Mouse (Mus musculus): ENCODE data around the gene Hoxa10. TPM values are rescaled to one million over a fixed set of nuclear protein-coding genes. Genes with fewer than 3 reads are reported as not detected.

Hoxa10 gene
- polyA plus RNA-seq, 1 experiment from 2014 or later, result not detected

- no peak overlapping the region for H3K27ac ChIP-seq (ENCODE audit: low read length)
- no peak overlapping the region for H3K4me3 ChIP-seq (ENCODE audit: low read depth, low read length)
- 40% methylated on average over 2 of the region's 2 CpGs for WGBS
- H3K27me3 ChIP-seq (replicated peaks; ENCODE audit: insufficient read depth, low read length), result peaks cover 19% of the 10 kb centered on the region
- no peaks in the 10 kb centered on the region for H3K36me3 ChIP-seq (ENCODE audit: insufficient read depth, low read length)
- ATAC-seq (no peak), DNase-seq (ENCODE audit: low spot score) (no peak)
- H3K4me2 ChIP-seq (replicated peaks; ENCODE audit: low read depth, low read length), result no peak overlapping the region
- TF ChIP-seq EP300 (IDR thresholded peaks at IDR 0.05) (no peak), CTCF (IDR thresholded peaks at IDR 0.05) (no peak)
- no peak overlapping the region for H3K9ac ChIP-seq (replicated peaks; ENCODE audit: low read depth)
- 0 out of 2 replicates have a peak, but pooled peaks cover 6% of the 10 kb centered on the region for H3K4me1 ChIP-seq (ENCODE audit: insufficient read depth, low read depth, low read length)
- H3K9me3 ChIP-seq (ENCODE audit: low read length), result no peaks in the 10 kb centered on the region
Observed at GRCm38 (mm10) chr6:52182030-52182429, 58.6 kb downstream of the Hoxa10 start.

MicroRNA genes within 50 kb of the gene (microRNA counts, 519-probe panel; counts per million panel counts)
- not detected for microRNA mmu-miR-196b

Small RNA genes lying within 50 kb of the gene (microRNA-seq; reads per million reads assigned to microRNA genes)
- 9.5 reads per million, percentile 22 among the genes with 10 or more reads in this experiment for gene Mir196b

Other genes starting within 250 kb of the Hoxa10 start
- 78.5 and 82.9 TPM in 2 replicates for gene Skap2, start 228.3 kb downstream of the Hoxa10 start, polyA plus RNA-seq (2015; fragmentation: Nextera tagmentation; extraction: Ambion mirVana)
- gene Hoxa1, start 82.5 kb downstream of the Hoxa10 start, polyA plus RNA-seq (2015; fragmentation: Nextera tagmentation; extraction: Ambion mirVana), result 0.65 and 1.0 TPM in 2 replicates
- gene Hoxa2, start 76.0 kb downstream of the Hoxa10 start, polyA plus RNA-seq (2015; fragmentation: Nextera tagmentation; extraction: Ambion mirVana), result 7.2 and 8.2 TPM in 2 replicates
- 1.5 and 1.6 TPM in 2 replicates for gene 5730596B20Rik, start 63.4 kb downstream of the Hoxa10 start, polyA plus RNA-seq (2015; fragmentation: Nextera tagmentation; extraction: Ambion mirVana)
- 3.7 and 3.9 TPM in 2 replicates for gene Hoxa4, start 49.1 kb downstream of the Hoxa10 start, polyA plus RNA-seq (2015; fragmentation: Nextera tagmentation; extraction: Ambion mirVana)
- gene Hoxa5, start 36.3 kb downstream of the Hoxa10 start, polyA plus RNA-seq (2015; fragmentation: Nextera tagmentation; extraction: Ambion mirVana), result 39.7 and 40.3 TPM in 2 replicates
- 0.95 and 1.1 TPM in 2 replicates for gene Hoxa6, start 32.1 kb downstream of the Hoxa10 start, polyA plus RNA-seq (2015; fragmentation: Nextera tagmentation; extraction: Ambion mirVana)
- 4.3 and 4.8 TPM in 2 replicates for gene Hoxa3, start 27.5 kb downstream of the Hoxa10 start, polyA plus RNA-seq (2015; fragmentation: Nextera tagmentation; extraction: Ambion mirVana)
- not detected in 2 replicates for gene Gm28308, start 27.5 kb downstream of the Hoxa10 start, polyA plus RNA-seq (2015; fragmentation: Nextera tagmentation; extraction: Ambion mirVana)
- 7.5 and 8.7 TPM in 2 replicates for gene Hoxa7, start 19.0 kb downstream of the Hoxa10 start, polyA plus RNA-seq (2015; fragmentation: Nextera tagmentation; extraction: Ambion mirVana)
- gene Hoxa9, start 9.8 kb downstream of the Hoxa10 start, polyA plus RNA-seq (2015; fragmentation: Nextera tagmentation; extraction: Ambion mirVana), result 0.06 and 0.07 TPM in 2 replicates
- gene Hoxa11, start 5.0 kb upstream of the Hoxa10 start, polyA plus RNA-seq (2015; fragmentation: Nextera tagmentation; extraction: Ambion mirVana), result not detected in 2 replicates
- gene Hoxa13, start 20.0 kb upstream of the Hoxa10 start, polyA plus RNA-seq (2015; fragmentation: Nextera tagmentation; extraction: Ambion mirVana), result 0.12 TPM in 1 of 2 replicates, not detected in the other
- not detected in 2 replicates for gene Evx1, start 72.6 kb upstream of the Hoxa10 start, polyA plus RNA-seq (2015; fragmentation: Nextera tagmentation; extraction: Ambion mirVana)